Comparison of ENCODE assay signal across 9 mouse cellular contexts in the genomic region with DNA sequence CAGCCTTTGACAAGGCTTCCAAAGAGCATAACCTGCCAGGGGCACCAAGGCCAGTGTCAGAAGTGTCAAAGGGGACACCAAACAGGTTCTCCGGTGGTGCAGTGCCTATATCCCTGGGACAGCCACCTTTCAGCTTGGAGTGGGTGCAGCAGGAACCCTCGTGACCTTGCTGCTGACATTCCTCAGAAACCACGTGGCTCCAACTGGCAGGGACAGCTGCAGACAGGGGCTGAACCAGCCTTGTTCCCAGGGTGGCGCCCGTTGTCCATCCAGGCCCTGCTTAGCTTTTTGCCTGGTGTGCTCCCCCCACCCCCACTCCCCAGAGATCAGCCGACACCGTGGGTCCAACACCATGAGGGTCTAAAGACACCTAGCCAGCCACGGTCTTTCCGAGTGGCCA. TPM values are rescaled to one million over a fixed set of nuclear protein-coding genes. Genes with fewer than 3 reads are reported as not detected.
DNase-seq lines count a peak whose midpoint lies in the region; ATAC-seq lines count a peak whose summit lies in the region.
"Had no signal": no experiment of that assay in that cellular context is flagged by ENCODE, and none has a peak within 500 bp of the region (broad histone marks: within the 10 kb centered on the region; RNA-seq: fewer than 3 reads in every experiment).

Gene Rapsn, plus strand, starts transcription at position 236 of the 400 bp plus-strand sequence.

- H3K4me3 ChIP-seq in lung, embryonic 15.5 days, result no peak within 1 kb of the TSS

- H3K9me3 ChIP-seq in lung, embryonic 15.5 days, result no peaks in the 10 kb centered on the region

- no peaks in the 10 kb centered on the region for H3K27me3 ChIP-seq in lung, embryonic 15.5 days
- H3K27me3 ChIP-seq: Patski had no signal

- ATAC-seq in lung, embryonic 15.5 days (ENCODE audit: borderline replicate concordance, extremely low read depth, low FRiP score, low TSS enrichment), result peak; percentile 27; the same call in 1 of the 2 replicates
- no peak for ATAC-seq in monocyte, adult 5-6 weeks (replicated peaks; ENCODE audit: insufficient number of reproducible peaks, low FRiP score, low TSS enrichment, poor library complexity, severe bottlenecking)
- ATAC-seq: Patski had no signal

- no peak within 1 kb of the TSS for H3K9ac ChIP-seq in lung, embryonic 15.5 days

- peak; percentile 80 for DNase-seq in adrenal gland, adult 2 months
- peak; percentile 14 for DNase-seq in fat pad, adult 2 months (ENCODE audit: extremely low read depth, low read depth, low spot score)
- peak; percentile 40 to 62 for DNase-seq in heart, postnatal 14 days
- no peak for DNase-seq in spleen, postnatal 36 days (ENCODE audit: low spot score in 2 of 2)
- DNase-seq in spleen, postnatal 4 days (ENCODE audit: low spot score in 2 of 2), result no peak
- DNase-seq in urinary bladder, postnatal 10 days (ENCODE audit: low spot score), result no peak

- H3K4me2 ChIP-seq in lung, embryonic 15.5 days, result no peak within 1 kb of the TSS

- intact Hi-C loops in heart, postnatal 14 days (cut with DNase I), result no loop called here

- H3K4me1 ChIP-seq in lung, embryonic 15.5 days, result peaks cover 3% of the 10 kb centered on the region; the same call in 1 of the 2 replicates

- WGBS in lung, embryonic 15.5 days, result 42% methylated on average over 9 of the region's 9 CpGs

- H3K27ac ChIP-seq in lung, embryonic 15.5 days, result no peak within 1 kb of the TSS

- no peaks in the 10 kb centered on the region for H3K36me3 ChIP-seq in lung, embryonic 15.5 days

RNA-seq across cellular contexts. Expression of gene Rapsn, which starts in this region (rescaled TPM):
- 1 to 10 TPM in 1 of 2 experiments, under 1 TPM in 1; 0.72 to 3.1 TPM for total RNA-seq in adrenal gland, adult 2 months (2021)
- polyA plus RNA-seq in adrenal gland, adult 2 months (2012; rRNA removed), result 3.8 and 5.0 TPM in 2 replicates
- total RNA-seq in heart, postnatal 14 days (2021), result 10 to 100 TPM; 11.6 to 12.4 TPM
- 0.91 and 1.9 TPM in 2 replicates for polyA plus RNA-seq in lung, embryonic 15.5 days (2015; fragmentation: Nextera tagmentation; extraction: Ambion mirVana)
- total RNA-seq in monocyte, adult 5-6 weeks (2017), result 4.3 TPM in 1 of 3 replicates, not detected in the others

Comparison
In these comparisons a context has a peak if more than half of its experiments do, and no peak if none do; other contexts are left out.
1. DNase-seq: peak in adrenal gland, adult 2 months (single experiment), fat pad, adult 2 months (single experiment) and heart, postnatal 14 days (2 of 2); none in spleen, postnatal 36 days (0 of 2), spleen, postnatal 4 days (0 of 2) and urinary bladder, postnatal 10 days (single experiment).